Mouse (Mus musculus): Measurements from ENCODE around the gene Tnni3k.

Tnni3k gene

DNA sequence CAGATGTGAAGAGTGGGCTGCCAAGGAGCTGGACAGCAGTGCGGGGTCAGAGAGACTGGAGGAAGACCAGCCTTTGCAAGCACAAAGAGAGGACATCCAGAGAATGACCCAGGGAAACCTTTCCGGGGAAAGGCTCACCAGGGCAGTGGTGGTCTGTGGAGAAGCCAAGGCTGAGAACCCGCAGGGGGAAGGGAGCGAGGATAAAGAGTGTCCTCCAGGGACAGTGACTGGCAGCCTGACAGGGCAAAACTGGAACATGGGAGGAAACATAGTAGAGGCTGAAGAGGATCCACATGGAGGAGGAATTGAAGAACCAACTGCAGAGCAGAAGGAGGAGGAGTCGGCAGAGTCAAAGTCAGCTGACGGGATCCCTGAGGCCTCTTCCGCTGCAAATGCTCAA, 291.1 kb downstream of the Tnni3k start:
- DNase-seq (ENCODE audit: low read depth, low spot score), result no peak

DNA sequence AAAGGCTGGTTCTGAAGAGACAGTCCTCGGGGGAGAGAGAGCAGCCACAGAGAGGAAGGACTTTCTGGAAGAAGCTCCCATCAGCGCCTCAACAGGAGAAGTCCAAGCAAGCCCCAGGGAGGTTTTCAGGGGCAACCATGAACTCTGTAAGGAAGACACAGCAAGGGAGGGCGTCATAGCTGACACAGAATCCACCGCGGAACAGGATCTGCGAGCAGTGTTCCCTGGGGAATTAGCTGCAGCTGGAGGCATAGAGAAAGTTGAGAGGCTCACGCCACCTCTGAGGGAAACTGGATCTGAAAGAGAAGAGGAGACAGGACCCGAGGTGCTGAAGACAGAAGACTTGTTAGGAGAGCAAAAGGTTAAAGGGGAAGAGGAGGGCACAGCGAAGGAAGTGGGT, 291.8 kb downstream of the Tnni3k start:
- DNase-seq (ENCODE audit: low read depth, low spot score), result no peak

DNA sequence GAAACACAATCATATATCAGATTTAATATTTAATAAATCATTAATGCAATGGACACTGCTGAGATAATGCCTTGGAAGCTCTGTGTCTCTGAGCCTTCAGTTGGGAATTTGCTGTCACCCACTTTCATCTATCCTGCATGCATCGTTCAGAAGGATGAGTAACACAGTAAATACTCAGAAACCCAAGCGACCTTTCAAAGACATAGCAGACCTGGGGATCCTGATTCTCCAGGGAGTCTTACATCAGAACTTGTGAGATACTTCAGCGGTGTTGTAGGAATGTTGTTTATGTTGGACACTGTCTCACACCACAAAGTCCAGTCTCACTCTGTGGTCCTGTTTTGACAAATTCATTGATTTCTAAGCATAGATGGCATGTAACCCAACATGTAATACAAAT, 294.1 kb downstream of the Tnni3k start:
- no peak for DNase-seq (ENCODE audit: low read depth, low spot score)

DNA sequence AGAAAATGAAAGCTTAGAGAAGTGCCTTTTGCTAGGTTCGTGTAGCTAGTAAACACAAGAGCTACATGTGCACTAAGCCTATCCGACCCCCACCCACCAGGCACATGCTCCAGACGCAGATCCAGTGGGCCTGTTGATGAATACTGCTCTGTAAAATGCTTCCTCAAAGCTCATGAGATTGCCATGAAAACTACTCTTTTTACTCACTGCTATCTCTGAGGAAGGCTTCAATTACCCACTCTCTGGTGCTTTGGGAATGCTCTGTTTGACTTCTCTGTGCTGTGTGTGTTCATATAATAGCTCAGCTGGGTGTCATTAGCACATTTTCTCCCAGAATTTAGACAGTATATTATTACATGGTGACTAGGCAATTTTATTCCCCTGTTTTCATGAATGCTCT, 297.1 kb downstream of the Tnni3k start:
- DNase-seq (ENCODE audit: low read depth, low spot score), result no peak

DNA sequence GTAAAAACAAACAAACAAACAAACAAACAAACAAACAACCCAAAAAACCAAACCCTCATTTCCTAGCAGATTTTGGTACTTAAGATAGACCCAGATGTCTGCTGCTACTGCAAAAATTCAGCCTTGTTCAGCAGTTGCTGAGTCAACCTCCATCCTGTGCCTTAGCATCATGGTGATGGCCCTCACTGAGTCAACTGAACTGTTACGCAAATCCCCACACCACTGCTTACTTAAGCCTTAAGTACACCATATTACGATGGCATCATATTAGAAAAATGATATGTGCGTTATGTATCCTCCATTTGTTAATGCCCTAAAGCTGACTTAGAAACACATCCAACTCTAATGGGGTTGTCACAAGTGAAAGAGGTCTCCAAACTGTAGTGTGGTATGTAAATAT, 300.0 kb downstream of the Tnni3k start:
- DNase-seq (ENCODE audit: low read depth, low spot score), result no peak

DNA sequence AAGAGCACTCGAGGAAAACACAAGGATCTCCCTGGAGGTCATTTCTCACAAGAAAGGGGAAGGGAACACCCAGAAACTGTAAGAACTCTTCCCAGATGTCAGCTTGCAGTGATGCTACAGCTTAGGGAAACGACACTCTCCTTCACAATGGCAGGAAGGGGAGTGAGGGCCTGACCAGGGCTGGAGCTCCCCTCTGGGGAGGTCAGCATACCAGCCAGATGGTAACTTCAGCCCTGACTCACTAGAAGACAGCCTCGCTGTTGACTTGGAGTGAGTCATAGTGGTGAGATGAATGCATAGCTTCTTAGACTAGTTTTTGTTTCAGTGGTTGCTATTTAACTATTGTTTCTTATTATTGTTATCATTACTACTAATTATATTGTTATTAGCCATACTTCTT, 300.7 kb downstream of the Tnni3k start:
- DNase-seq (ENCODE audit: low read depth, low spot score), result no peak

DNA sequence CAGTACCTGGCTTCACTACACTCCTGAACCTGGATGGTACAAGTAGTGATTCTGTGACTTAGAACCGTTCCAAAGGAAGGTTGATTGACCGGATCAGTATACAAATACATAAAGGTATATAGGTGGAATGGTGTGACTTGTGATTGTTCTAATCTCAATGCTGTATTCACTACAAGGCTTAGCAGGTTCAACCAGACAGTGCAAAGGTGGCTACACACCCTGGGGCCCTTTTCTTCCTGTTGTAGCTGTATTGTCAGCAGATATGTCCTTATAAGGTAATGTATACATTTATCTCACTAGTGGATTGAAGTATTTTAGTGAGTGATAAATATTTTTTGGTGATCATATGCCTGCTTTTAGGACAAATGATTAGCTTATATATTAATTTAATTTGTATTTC, 310.9 kb downstream of the Tnni3k start:
- no peak for DNase-seq (ENCODE audit: low read depth, low spot score)

DNA sequence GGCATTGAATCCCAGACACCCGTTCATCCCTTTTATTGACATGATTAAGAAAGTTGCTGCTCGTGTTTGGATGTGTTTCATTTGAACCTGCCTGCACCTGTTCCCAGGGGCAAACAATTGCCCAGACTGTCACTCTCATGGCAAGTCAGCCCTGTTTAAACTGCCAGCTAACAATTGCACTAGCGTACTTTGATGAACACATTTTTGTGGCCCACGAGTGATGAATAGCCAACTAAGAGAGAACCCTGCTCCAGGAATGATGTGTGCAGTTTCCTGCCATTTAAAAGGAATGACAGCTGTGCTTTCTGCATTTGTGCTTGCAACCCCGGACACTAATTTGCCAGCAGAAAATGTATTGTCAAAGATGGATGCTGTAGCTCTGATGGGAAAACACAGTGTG, 312.3 kb downstream of the Tnni3k start:
- no peak for DNase-seq (ENCODE audit: low read depth, low spot score)

DNA sequence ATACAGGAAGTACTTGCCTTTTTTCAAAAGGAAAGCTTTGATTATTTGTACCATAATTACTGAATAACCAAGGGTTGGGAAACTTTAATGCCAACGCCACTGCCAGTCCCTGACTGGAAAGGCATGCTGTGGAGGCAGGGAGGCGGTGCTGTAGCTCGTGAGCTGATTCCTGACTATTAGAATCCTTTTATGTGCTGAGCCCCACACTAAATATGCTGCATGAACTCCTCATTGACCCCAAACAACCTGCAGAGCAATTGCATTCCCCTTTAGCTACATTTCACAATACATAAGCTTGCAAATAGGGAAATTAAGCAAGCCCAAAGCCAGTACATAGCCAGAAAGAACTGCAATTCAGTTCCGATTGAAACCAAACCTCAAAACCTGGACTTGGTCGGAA, 313.7 kb downstream of the Tnni3k start:
- DNase-seq (ENCODE audit: low read depth, low spot score), result no peak
